Mouse (Mus musculus): ENCODE data around the gene Ubxn11.
"Not testable (repeated sequence)": the region's sequence is repeated elsewhere in the genome, so short reads cannot be mapped to it uniquely, and the experiment has no call there.

Ubxn11 gene

DNA sequence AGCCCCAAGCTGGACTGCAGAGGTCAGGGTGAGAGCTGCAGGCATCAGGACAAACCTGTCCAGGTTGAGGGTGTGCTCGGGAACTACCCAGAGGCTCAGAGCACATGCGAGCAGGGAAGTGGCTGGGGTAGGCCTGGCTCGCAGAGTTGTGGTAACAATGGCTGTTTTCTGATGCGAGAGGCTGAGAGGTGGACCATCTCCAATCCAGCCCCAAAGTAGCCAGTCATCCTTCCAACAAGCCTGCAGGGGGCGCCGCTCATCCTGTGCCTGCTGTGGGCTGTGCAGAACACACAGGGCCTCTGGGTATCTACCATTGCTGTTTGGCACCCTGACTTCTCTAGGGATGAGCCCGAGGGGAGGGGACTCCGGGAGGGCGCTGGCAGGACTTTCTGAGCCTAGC, 17.3 kb downstream of the Ubxn11 start:
- no peak for DNase-seq

DNA sequence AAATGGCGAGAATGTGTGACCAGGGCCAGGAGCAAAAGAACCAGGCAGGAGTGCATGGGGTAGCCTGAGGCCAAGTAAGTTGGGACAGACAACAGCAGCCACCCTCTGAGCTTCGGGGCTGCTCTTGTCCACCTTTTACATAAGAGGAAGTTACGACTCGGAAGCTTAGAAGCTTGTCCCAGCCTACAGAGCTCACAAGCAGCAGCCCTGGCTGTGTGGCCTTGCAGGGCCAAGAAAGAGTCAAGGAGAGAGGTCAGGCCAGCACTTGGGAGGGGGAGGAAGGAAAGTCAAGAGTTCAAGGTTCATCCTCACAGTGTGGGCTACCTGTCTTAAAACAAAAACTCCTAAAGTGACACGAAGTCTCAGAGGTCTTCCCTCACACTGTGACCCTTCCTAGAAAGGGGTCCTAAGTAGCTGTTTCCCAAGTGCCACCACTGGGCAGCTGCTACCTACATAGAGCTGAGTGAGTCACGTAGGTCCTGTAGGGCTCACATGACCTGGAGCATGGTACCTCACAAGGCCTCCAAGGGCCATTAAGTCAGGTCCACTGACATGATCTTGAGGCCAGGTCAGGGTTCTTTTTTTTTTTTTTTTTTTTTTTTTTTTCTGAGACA, 17.9 kb downstream of the Ubxn11 start:
- DNase-seq = no peak

DNA sequence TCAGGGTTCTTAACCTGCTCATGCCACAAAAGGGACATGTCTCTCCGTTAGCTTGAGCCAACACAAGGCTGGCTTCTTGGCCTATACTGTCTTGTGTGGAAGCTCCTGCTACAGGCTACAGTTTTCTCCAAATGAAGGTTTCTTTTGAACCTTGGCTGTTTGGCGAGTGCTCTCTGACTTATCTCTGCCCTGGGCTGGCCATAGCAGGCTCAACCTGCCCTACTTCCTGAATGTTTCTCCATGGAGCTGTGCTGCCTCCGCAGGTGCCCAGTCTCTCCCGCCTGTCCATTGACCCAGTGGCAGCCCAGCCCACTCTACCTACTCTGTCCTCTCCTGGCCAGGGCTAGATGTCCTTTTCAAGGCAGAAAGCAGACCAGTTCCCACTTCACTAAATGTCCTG, 18.5 kb downstream of the Ubxn11 start:
- no peak for DNase-seq

DNA sequence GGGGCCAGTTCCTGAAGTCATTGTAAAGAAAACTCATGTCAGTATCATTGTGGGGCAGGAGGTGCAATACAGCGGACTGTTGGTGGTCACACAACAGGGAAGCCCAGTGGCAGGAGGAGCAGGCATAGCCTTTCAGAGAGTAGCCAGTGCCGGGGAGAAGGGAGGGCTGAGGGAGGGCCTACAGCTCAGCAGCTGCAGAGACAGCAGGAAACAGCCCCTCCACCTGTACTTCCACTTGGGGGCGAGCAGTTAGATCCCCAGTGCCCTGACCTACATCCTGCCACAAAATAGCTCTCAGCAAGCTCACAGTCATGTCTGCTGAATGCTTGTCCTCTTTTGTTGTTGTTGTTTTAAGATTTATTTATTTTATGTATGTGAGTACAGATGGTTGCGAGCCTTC, 19.2 kb downstream of the Ubxn11 start:
- no peak for DNase-seq

DNA sequence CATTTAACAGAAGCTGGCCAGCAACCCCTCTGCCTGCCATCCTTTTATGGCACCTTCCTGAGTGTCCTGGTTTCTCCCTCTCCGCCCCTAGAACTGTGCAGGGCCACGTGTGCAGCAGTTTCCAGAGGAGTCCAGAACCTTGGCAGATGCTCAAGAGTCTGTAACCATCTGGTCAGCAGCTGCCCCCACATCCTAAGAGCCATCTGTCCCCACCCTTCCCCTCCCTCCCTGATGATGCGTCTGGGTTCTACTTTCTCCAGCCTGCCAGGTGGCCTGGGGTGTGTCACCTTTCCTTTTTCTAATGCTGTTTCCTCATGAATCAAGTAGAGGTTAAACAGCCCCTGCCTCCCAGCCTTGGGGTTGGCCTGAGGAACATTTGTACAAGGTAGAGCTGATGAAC, 19.9 kb downstream of the Ubxn11 start:
- DNase-seq = no peak

DNA sequence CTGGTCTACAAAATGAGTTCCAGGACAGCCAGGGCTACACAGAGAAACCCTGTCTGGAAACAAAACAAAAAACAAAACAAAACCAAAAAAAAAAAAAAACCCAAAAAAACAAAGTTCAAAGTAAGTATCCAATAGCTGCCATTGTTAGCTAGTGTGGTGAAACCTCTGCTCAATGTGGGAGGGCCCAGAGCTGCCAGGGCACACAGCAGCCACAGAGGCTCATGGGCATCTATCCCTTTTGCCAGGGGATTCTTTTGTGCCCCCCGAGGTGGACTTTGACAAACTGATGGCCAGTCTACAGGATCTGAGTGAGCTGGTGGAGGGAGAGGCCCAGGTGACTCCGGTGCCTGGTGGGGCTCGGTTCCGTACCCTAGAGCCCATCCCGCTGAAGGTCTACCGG, 20.8 kb downstream of the Ubxn11 start:
- DNase-seq = no peak

DNA sequence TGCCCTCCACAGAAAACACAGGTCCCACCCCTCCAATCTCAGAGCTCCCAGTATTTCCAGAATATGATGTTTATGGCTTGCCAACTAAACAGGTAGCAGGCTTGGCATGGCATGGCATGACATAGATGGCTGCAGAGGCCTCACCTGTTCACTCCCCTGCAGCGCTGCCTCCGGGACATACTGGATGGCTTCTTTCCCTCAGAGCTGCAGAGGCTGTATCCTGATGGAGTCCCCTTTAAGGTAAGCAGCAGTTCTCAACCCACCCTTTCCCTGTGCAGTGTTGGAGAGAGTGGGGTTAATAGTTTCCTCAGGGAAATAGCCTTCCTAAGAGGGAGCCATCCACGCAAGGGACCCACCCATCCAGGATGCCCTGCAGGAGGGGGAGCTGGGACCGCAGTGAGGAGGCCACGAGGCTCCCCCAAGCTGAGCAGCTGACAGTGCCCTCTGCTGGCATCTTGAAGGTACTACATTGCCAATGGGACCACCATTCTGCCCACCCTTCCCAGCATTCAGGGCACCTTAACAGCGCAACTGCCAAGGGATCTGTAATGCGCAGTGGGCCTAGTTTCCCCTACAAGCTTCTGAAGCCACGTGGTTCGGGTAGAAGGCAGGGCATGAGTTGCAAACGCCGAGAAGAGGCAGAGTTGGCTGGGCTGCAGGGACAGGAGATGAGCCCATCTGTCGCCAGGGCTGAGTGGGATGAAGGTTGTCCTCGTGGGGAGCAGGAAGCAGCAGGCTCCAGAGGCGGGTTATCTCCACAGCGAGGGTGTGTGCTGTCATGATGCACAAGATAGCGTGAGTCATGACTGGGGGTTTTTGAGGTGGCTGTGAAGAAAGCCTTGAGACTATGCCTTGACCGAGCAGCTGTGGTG, 21.5 kb downstream of the Ubxn11 start:
- DNase-seq = peak; percentile 40

DNA sequence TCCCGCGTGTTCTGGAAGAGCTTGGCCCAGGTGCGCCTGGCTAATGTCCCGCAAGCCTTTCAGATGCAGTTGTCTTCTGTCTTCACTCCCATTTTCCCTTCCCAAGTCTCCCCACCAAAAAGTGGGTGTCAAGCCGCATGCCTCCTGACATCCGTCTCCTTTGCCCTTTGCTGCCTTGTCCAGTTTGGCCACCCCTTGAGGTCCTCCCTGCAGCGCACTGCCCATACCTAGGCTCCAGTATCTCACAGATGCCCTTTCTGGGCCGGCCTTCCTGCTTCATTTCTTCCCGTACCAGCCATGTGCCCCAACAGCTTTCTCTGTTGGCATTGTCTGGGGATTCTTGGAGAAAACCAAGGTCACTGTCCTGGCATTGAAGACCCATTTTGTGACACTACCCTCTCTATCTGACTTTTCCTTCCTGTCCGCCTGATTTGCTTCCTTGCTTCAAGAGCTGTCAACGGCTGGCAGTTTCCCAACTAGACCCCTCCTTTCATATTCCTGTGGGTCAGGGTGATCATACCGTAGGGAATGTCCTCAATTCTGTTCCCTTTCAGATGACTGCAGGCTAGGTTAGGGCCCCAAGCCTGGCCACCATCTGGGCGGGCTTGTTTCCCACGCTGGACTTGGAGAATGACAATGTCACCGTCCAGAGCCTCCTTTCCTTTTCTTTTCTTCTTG, 23.2 kb downstream of the Ubxn11 start:
- DNase-seq = no peak

DNA sequence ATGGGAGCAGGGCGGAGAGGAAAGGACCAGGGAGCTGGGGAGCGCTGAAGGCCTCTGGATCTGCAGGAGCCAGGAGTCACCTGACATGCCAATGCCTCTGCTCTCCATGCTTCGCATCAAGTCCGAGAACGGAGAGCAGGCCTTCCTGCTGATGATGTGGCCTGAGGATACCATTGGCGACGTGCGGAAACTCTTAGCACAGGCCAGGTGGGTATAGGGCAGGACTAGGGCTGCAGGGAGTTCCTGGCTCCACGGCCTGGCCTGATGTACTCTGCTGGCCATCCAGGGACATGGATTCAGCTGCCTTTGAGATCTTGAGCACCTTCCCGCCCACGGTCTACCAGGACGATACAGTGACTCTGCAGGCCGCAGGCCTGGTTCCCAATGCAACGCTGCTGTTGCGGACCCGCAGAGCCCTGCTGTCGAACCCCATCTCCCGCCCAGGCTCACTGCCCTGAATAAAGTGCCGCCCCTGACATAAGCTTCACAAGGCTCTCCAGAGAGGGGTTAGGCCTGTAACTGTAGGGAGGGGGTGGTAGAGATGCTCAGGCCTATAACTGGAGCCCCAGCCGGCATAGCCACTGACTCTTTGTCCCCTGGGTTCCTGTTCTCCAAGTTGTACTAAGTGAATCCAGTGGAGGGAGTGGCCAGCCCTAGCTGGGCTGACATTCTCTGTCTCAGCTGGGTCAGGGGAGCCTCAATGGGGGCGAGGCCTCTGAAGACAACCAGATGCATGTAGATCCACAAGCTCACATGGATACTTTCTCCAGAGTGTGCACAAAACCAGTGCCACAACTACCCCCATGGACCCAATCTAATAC, 24.1 kb downstream of the Ubxn11 start:
- no peak for DNase-seq

DNA sequence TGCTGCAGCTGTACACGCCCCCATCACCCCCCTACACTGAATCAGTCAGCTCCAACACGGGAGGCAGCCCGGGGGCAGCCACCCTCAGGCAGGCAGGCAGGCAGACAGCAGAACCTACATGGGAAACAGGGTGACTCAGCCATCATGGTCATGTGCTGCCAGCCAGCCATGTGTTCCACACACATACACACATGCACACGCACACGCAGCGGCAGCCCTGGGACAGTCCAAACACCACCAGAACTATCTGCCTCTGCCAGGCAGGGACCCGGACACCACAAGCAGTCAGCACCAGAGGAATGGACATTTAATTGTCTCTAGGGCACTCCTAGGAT, 24.7 kb downstream of the Ubxn11 start:
- DNase-seq = no peak

DNA sequence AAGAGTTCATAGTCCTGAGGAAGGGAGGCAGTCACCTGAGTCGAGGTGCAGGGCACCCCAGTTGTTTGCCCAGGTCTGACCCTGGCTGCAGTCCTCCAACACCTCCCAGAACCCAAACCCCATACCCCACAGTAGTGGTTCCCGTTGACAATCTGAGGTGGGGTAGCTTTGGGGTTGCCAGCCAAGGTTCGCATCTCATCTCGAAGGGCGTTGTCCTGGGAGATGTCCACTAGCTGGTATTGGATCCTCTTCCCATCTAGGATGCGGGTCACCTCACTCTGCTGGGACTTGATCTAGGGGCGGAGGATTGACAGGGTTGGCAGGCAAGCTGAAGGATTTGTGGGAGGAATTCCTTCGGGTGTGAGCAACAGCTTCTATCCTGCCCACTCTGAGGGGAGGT, 25.4 kb downstream of the Ubxn11 start:
- no peak for DNase-seq

DNA sequence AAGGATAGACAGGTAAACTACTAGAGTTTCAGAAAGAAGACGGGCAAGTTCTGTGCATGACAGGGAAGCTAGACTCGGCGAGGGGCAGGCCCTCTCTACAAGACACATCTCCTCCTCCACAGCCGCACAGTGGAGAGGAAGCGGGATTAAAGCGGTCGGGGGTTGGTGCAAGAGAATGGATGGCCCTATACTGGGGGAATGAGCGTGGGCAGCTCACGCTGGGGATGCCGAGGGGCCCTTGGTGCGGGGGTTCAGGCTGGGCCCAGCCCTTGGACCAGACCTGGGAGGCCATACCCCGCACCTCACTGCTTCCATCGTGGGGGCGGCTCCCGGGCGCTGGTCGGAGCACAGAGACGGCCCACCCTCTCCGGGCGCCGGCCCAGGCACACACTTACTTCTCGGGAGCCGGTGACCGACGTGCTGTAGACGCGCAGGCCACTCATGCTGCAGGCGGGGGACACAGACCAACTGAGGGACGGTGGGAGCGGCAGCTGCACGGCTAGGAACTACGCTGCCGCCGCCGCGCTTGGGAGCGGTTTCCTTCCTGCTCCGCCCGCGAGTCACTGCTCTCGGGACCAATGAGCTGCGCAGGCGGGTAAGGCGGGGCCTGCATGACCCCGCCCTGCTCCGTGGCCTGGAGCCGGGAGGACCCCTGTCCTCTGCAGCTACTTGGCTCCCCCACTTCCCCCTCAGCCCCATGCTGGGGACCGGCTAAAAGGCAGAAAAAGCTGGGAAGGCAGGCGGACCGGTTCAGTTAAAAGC, 26.0 kb downstream of the Ubxn11 start, which contains the start of gene Sh3bgrl3:
Sh3bgrl3 (minus strand) TSS at position 569 of the 762 bp plus-strand sequence.
- DNase-seq = peak; percentile 94

DNA sequence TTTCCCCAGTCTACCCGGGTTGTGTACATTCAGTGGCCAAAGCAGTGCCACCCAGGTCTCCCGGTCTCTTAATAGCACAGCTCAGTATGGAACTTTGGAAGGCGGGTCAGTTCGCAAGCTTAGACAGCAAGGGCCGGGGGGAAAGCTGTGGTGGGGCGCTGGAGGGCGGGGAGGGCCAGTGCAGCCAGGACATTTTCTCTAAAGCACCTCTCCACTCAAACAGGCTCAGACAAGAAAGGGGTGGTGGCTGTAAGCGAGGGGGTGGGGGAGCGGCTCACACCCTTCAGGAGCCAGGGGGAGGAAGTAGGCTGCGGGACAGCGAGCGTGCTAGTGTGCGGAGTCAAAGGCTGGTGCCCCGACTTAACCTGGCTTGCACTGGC, 26.6 kb downstream of the Ubxn11 start:
- DNase-seq = peak; percentile 67

DNA sequence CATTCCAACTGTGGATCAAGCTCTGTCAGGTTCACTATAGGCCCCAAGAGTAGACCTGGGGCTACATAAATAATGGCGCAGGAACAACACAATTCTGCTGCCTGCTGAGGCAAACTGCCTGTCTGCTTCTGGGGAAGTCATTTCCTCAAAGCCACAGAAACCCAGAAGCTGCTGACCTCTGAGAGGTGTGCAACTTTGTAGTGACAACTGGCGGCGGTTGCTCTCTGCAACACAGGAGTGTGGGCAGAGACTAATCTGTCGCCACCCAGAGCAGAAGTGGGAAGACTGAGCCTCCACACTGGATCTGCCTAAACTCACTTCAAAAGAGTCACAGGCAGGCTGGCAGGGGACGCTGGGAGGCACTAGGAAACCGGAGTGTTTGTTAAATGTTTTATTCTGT, 27.1 kb downstream of the Ubxn11 start:
- peak; percentile 64 for DNase-seq

DNA sequence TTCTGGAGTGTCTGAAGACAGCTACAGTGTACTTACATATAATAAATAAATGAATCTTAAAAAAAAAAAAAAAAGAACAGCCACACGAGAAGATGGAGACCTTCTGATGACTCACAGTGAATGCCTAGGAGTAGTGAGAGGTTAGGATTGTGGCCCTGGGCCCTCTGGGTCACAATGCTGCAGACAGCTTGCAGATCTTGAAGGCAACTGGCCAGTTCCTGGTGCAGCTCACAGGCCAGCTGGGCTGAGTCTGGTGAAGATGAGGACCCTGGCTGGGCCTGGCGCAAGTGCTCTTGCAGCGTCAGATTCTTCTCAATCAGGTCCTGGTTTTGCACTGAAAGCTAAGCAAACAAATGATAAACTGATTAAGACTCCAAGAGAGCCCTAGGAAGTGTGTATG, 29.7 kb downstream of the Ubxn11 start:
- DNase-seq = no peak

DNA sequence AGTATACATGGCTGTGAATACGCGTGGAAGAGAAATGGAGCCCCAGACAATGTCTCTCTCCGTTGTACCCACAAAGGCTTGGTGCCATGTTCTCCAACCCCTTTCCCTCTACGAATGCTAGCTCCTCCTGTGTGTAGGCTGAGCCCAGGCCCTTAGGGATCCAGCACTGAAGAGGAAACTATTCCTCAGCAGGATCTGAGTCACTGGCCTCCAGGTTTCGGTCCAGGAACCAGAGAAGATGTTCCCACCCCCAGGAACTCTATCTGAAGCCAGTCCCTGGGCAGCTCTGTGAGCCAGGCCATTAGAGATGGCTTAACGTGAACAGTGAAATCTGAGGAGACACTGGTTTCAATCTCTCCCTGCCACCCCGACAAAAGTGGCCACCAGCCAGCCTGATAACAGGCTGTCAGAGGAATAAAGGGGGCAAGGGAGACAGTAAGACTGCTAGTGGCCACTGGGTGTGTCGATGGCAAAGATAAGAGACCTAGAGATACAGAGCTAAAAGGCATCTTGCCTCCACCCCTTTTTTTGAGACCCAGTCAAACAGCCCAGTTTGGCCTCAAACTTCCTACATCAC, 30.2 kb downstream of the Ubxn11 start:
- DNase-seq = no peak

DNA sequence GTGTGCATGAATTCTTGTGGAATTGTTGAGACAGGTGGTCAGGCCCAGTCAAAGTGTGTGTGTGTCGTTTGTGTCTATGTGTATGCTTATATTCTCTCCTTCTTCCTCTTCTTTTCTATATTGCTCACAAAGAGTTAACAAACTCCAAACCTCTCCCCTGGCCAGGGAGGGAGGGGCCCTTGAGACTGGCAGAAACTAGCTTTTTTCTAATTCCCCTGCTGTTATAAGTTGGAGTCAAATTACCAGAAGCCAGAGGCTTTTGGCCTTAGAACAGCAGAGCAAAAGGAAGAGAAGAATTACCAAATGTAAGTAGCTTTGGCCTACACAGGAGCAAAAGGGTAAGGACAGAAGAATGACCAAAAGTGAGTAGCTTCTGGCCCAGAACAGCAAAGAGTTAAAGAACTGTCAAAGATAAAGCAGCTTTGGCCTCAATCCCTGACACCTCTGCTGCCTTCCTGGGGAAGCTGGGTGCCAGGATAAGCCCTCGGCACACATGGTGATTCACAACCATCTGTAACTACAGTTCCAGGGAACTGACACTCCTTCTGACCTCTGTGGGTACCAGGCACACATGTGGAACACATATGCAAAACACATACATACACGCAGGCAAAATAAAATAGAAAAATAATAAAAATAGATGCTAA, 34.0 kb downstream of the Ubxn11 start:
- no peak for DNase-seq

DNA sequence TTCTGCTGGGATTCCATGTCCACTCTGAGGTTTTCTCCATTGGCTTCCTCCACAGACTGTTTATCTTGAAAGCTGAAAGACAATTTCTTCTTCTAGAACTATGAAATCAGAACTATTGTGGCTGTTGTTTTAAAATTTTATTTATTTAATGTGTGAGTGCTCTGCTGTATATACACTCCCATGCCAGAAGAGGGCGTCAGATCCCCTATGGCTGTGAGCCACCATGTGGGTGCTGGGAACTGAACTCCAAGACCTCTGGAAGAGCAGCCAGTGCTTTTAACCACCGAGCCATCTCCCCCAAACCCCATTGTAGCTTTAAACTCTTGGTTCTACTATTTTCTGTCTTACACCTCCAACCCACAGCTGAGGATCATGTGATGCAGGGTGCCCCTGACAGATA, 36.5 kb downstream of the Ubxn11 start:
- no peak for DNase-seq

DNA sequence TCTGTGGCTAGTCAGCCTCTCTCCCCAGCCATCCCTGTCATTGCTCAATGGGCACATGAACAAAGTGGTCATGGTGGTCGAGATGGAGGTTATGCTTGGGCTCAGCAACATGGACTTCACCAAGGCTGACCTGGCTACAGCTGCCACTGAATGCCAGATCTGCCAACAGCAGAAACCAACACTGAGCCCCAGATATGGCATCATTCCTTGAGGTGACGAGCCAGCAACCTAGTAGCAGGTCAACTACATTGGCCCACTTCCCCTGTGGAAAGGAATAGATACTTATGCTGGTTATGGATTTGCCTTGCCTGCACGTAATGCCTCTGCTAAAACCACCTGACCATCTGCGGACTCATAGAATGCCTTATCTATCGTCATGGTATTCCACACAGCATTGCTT, 41.9 kb downstream of the Ubxn11 start:
- not testable (repeated sequence) for DNase-seq

DNA sequence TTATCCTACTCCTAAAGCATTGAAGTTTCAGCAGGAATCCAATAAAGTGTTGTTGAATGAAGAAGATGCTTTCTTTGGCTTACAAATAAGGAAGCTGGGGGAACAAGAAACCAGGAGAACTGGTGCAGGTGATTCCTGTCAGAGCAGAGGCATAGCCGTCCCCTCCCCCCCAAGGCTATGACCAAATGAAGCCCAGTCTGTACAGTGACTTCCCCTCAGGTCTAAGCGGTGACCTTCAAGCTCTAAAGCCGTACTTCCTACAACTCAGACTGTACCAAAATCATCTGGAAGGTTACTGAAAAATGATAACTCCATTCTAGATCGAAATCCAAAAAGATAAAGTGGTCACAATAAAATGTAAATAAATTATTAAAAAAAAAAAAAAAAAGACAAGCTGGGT, 47.0 kb downstream of the Ubxn11 start:
- no peak for DNase-seq

DNA sequence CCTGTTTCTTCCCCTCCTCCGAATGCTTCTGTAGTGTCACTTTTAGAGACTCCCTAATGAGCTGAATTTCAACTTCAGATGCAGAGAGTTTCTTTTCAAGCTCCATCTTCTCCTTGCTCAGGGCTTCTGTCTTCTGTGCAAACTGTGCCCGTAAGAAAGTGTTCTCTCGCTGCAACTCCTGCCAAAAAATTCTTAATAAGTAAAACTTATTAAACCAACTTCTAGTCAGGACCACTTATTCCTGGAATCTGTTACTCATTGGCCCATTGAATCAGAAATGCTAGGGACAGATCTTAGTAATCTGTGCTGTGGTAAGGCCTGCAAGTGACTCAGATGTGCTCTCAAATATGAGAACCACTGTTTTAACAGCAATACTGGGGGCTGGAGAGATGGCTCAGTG, 49.7 kb downstream of the Ubxn11 start:
- DNase-seq = no peak

DNA sequence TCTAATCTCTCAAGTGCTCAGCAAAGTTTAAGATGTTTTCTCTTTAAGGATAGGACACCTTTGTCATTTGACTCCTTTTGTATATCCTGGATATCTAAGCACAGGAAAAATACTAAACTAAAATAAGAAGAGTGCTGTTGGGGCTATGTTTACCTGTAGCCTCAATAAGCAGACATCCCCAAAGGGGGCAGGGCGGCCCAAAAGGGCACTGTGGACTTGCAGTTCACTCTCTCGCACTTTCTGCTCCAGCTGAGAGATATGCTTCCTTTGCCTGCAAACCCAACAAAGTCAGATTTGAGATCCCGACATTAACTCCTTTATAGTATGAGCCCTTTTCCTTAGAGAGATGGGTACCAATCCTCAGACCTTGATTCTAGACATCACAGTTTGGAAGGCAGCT, 51.3 kb downstream of the Ubxn11 start:
- no peak for DNase-seq

Measured in lung, postnatal 36 days (tissue).